Comparison of ENCODE assay signal across 8 mouse cellular contexts in genomic region chr4:155178981-155179512, GRCm38 (mm10). TPM values are rescaled to one million over a fixed set of nuclear protein-coding genes. Genes with fewer than 3 reads are reported as not detected.
A peak's percentile ranks its signal among the peaks of the same experiment; 100 is the strongest.
DNase-seq lines count a peak whose midpoint lies in the region; ATAC-seq lines count a peak whose summit lies in the region.

No protein-coding gene starts in this region.

- H3K36me3 ChIP-seq in forebrain, embryonic 16.5 days (ENCODE audit: control insufficient read depth, insufficient read depth): no peaks in the 10 kb centered on the region
- no peaks in the 10 kb centered on the region for H3K36me3 ChIP-seq in intestine, embryonic 14.5 days (ENCODE audit: control insufficient read depth, insufficient read depth, low read length)
- H3K36me3 ChIP-seq in macrophage (ENCODE audit: inconsistent target): no peaks in the 10 kb centered on the region

- peak; percentile 30 for DNase-seq in retina, postnatal 1 day
- no peak for DNase-seq in retina, embryonic 14.5 days (ENCODE audit: low spot score)
- DNase-seq in intestine, embryonic 14.5 days (ENCODE audit: low spot score): no peak
- DNase-seq in right cerebral cortex, adult 18-20 months: no peak
- DNase-seq in MN1 (ENCODE audit: low spot score): no peak
- DNase-seq in cerebellum, adult 9-10 months: no peak

- H3K27ac ChIP-seq in forebrain, embryonic 16.5 days (ENCODE audit: low read length): peak overlapping the region; percentile 24
- H3K27ac ChIP-seq in intestine, embryonic 14.5 days (ENCODE audit: low read depth): peak overlapping the region; percentile 96
- peak overlapping the region; percentile 52 for H3K27ac ChIP-seq in macrophage

- 31% methylated on average over 3 of the region's 3 CpGs for WGBS in forebrain, embryonic 16.5 days
- WGBS in intestine, embryonic 14.5 days: 34% methylated on average over 3 of the region's 3 CpGs
- WGBS in macrophage (ENCODE audit: missing documents): 9% methylated on average over 3 of the region's 3 CpGs

- no peaks in the 10 kb centered on the region for H3K9me3 ChIP-seq in forebrain, embryonic 16.5 days (ENCODE audit: control insufficient read depth, low read length)
- H3K9me3 ChIP-seq in intestine, embryonic 14.5 days (ENCODE audit: control insufficient read depth, low read length): no peaks in the 10 kb centered on the region

- ATAC-seq in forebrain, embryonic 16.5 days: no peak
- no peak for ATAC-seq in intestine, embryonic 14.5 days (replicated peaks; ENCODE audit: low FRiP score, low TSS enrichment, low read depth)

- peak overlapping the region; percentile 10; the same call in 1 of the 2 replicates for H3K4me2 ChIP-seq in forebrain, embryonic 16.5 days (ENCODE audit: low read length)
- peak overlapping the region; percentile 9 for H3K4me2 ChIP-seq in intestine, embryonic 14.5 days (ENCODE audit: low read length)

- no peaks in the 10 kb centered on the region for H3K27me3 ChIP-seq in forebrain, embryonic 16.5 days (replicated peaks; ENCODE audit: control insufficient read depth, insufficient read depth, low read length)
- H3K27me3 ChIP-seq in intestine, embryonic 14.5 days (replicated peaks; ENCODE audit: control insufficient read depth, insufficient read depth, low read length): no peaks in the 10 kb centered on the region

- H3K9ac ChIP-seq in forebrain, embryonic 16.5 days (replicated peaks; ENCODE audit: low read depth, low read length): no peak overlapping the region; the same call in 1 of the 2 replicates
- H3K9ac ChIP-seq in intestine, embryonic 14.5 days (ENCODE audit: low read length): 0 out of 2 replicates have a peak overlapping the region, but pooled peaks have one; percentile 1

- H3K4me3 ChIP-seq in forebrain, embryonic 16.5 days (replicated peaks; ENCODE audit: low read length): no peak overlapping the region
- H3K4me3 ChIP-seq in intestine, embryonic 14.5 days (ENCODE audit: low read depth, low read length): no peak overlapping the region
- H3K4me3 ChIP-seq in macrophage (ENCODE audit: inconsistent target): no peak overlapping the region

- peaks cover 91% of the 10 kb centered on the region for H3K79me2 ChIP-seq in macrophage (ENCODE audit: inconsistent target)

- H3K4me1 ChIP-seq in forebrain, embryonic 16.5 days (replicated peaks; ENCODE audit: control insufficient read depth, insufficient read depth, low read length): peaks cover 43% of the 10 kb centered on the region
- H3K4me1 ChIP-seq in intestine, embryonic 14.5 days (replicated peaks; ENCODE audit: control insufficient read depth, insufficient read depth, low read length): peaks cover 74% of the 10 kb centered on the region

RNA-seq across cellular contexts. Expression of gene Ski, which starts 43.3 kb away (rescaled TPM):
- 15.8 and 16.0 TPM in 2 replicates for polyA plus RNA-seq in forebrain, embryonic 16.5 days (2015; fragmentation: Nextera tagmentation; extraction: Ambion mirVana)
- polyA plus RNA-seq in intestine, embryonic 14.5 days (2014; fragmentation: Nextera tagmentation; extraction: Ambion mirVana): 24.4 and 25.3 TPM in 2 replicates
- 10 to 100 TPM; 17.1 to 57.4 (median 34.0) TPM for total RNA-seq in macrophage (2018; cell fraction: chromatin; rRNA removed)
- total RNA-seq in macrophage (2018; cell fraction: cytosol; rRNA removed): 10 to 100 TPM; 23.8 to 66.1 (median 41.1) TPM
- 10 to 100 TPM; 24.7 to 87.0 (median 49.1) TPM for total RNA-seq in macrophage (2018; cell fraction: nucleus; rRNA removed)
- 39.6 to 44.6 TPM (median 40.4 TPM) in 3 replicates for polyA plus RNA-seq in macrophage (2018)

Comparison
In these comparisons a context has a peak if more than half of its experiments do, and no peak if none do; other contexts are left out.
1. H3K27ac ChIP-seq: peak in every context shown above with its lines; median percentile 96 in intestine, embryonic 14.5 days; 52 in macrophage; 24 in forebrain, embryonic 16.5 days.